Mouse (Mus musculus): ENCODE data around the gene Zfp382.
"Not testable (repeated sequence)": the region's sequence is repeated elsewhere in the genome, so short reads cannot be mapped to it uniquely, and the experiment has no call there.

Gene Zfp382

DNA sequence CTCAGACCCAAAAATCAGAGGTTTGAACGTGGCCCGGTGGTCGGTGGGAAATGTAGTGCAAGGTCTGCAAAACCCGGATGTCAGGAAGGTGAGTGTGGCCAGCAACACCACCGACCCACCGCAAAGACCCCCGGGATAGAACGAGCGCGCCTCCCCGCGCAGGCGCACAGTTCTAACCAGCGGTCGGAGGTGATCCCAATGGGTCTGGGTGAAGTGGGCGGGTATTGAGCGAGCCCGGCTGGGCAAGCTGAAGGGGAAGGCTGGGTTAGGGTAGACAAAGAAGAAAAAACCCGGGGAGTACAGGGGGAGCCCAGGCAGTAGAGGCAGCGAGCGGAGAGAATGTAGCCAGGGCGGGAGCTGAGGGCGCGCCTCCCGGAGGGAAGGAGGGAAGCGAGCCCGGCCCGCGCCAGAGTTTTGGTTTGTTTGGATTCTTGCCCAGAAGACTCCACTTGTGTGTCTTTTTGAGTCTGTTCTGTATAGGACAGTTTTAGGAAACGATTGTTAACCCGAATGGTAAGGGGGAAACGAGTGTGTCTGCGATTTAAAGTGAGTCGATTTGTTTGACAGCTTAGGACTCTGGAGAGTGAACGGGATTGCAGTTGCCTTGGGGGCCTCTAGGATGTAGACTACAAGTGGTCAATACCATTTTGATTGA lies 21.9 kb downstream of the Zfp382 start:
- no peak for DNase-seq (ENCODE audit: extremely low read depth, insufficient read length, low spot score)

DNA sequence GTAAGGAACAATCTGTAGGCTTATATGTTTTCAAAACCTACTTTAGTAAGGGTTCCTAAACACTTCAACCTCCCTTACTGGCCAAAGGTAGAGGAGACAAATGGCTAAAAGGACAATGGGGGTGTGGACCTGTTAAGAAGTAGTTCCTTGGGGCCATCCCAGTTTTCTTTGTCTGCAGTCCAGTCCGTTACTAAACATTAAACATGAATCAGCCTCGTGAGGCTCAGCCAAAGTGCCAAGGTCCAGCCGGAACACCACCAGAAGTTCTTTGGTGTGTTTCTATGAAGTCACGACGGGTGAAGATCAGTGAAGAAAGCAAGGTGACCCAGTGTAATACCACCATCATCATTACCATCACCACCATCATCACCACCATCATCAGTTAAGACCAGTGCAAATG lies 25.3 kb downstream of the Zfp382 start:
- DNase-seq (ENCODE audit: extremely low read depth, insufficient read length, low spot score): no peak

DNA sequence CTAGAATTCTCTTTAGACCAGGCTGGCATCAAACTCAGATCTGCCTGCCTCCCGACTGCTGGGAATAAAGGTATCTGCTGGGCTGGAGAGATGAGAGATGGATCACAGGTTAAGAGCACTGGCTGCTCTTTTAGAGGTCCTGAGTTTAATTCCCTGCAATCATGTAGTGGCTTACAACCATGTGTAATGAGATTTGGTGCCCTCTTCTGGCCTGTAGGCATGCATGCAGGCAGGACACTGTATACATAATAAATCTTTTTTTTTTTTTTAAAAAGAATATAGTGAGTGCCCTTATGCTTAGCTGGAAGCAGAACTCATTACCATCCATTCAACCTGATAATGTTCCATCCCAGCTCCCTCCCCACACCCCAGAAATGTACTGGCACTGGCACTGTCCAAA lies 32.3 kb downstream of the Zfp382 start:
- DNase-seq (ENCODE audit: extremely low read depth, insufficient read length, low spot score): no peak

DNA sequence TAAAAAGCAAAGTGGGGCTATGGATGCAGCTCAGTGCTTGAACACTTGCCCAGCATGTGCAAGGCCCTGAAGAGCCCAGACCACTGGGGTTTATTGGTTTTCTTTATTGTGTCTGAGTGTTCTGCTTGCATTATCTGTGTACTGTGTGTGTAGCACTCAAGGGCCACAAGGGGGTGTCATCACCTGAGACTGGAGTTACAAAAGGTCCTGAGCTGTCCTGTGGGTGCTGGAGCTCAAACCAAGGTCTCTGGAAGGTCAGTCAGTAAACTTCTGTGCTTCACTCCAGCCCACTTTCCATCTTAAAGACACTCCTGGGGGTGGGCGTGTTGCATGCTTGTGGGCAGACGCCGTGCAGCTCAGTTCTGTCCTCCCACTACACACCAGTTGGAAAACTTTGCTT lies 33.8 kb downstream of the Zfp382 start:
- no peak for DNase-seq (ENCODE audit: extremely low read depth, insufficient read length, low spot score)

DNA sequence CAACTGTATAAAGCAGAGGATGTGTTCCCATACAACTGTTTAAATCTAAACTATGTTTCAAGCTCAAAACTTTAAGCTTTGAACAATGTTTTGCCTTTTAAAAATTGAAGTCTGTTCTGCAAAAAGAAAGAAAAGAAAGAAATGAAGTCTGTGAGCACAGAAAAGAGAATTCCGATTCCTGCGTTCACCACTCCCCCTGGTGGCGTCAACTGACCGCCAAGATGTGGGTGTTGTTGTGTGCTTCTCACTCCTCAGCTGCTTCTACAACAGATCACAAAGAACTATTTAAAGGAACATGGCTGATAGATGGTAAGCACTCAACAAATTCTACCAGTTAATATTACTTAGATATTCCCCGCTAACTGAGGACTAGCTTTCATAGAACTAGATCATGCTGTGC lies 41.4 kb downstream of the Zfp382 start:
- no peak for DNase-seq (ENCODE audit: extremely low read depth, insufficient read length, low spot score)

DNA sequence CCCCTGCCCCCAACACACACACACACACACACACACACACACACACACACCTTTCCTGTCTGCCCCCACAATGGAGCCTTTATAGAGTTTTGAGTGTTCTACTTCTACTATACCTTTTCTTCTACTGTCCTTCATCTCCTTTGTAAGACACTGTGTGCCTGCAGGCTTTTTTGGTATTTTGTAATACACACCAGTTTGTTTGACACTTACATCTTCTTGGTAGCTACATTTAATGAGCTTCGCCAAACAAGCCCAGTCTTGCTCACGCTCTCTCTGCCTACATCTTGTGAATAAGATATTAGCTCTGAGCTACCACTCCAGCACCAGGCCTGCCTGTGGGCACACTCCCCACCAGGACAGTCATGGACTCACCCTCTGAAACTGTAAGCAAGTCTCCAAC lies 43.0 kb downstream of the Zfp382 start:
- no peak for DNase-seq (ENCODE audit: extremely low read depth, insufficient read length, low spot score)

GRCm38 (mm10) chr7:30168914-30169582 lies 47.3 kb downstream of the Zfp382 start:
- DNase-seq (ENCODE audit: extremely low read depth, insufficient read length, low spot score): no peak

- peak; percentile 81 for DNase-seq (ENCODE audit: extremely low read depth, insufficient read length, low spot score)
Measured at GRCm38 (mm10) chr7:30169583-30170282, 48.0 kb downstream of the Zfp382 start, which contains the start of gene Zfp146. Zfp146 (minus strand) TSS chr7:30169750.

GRCm38 (mm10) chr7:30170283-30170951 lies 48.7 kb downstream of the Zfp382 start:
- no peak for DNase-seq (ENCODE audit: extremely low read depth, insufficient read length, low spot score)

DNA sequence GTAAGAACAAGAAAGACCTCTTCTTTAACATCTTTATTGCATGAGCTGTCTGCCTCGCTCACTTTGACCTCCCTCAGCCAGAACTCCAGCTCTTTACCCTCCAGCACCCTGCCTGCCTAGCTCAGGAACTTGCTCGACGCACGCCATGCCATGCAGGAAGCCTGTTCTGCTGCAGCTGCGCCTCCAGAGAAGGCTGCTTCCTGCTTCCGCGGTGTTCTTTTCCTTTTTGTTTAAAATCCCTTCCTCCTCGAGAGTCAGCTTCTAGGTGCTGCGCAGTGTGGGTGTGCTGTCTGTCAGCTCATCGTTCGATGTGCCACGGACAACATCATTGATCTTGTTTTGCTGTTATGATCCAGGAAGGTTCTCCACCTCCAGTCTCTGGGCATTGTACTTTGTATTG lies 54.7 kb downstream of the Zfp382 start:
- DNase-seq (ENCODE audit: extremely low read depth, insufficient read length, low spot score): no peak

- no peak for DNase-seq (ENCODE audit: extremely low read depth, insufficient read length, low spot score)
Measured at GRCm38 (mm10) chr7:30178256-30178655, 56.5 kb downstream of the Zfp382 start.

GRCm38 (mm10) chr7:30181308-30181707 lies 59.6 kb downstream of the Zfp382 start:
- no peak for DNase-seq (ENCODE audit: extremely low read depth, insufficient read length, low spot score)

- DNase-seq (ENCODE audit: extremely low read depth, insufficient read length, low spot score): not testable (repeated sequence)
Measured at GRCm38 (mm10) chr7:30181929-30182328, 60.2 kb downstream of the Zfp382 start.

DNA sequence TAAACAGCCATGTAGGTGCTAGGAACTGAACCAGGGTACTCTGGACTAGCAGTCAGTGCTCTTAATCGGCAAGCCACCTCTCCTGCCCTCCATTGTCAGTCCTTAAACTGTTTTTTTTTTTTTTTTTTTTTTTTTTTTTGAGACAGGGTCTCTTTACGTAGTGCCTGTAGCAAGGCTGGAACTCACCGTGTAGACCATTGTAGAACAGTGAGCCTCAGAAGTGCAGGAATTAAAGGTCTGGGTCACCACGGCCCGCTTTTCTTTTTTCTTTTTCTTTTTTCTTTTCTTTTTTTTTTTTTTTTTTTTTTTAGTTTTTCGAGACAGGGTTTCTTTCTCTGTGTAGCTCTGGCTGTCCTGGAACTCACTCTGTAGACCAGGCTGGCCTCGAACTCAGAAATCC lies 61.4 kb downstream of the Zfp382 start:
- not testable (repeated sequence) for DNase-seq (ENCODE audit: extremely low read depth, insufficient read length, low spot score)

- peak; percentile 83 for DNase-seq (ENCODE audit: extremely low read depth, insufficient read length, low spot score)
Measured at GRCm38 (mm10) chr7:30183879-30184289, 62.1 kb downstream of the Zfp382 start, which contains the start of gene Cox7a1. Cox7a1 (plus strand) TSS chr7:30184144.

All from 3134 (cell line).